Mouse (Mus musculus): ENCODE measurements at regions not wholly inside any gene's neighbourhood (a gene's known extent, or its start where the extent isn't known, plus 50 kb on each side); places are given as distances from the start of the nearest gene placed in this dataset.

DNA sequence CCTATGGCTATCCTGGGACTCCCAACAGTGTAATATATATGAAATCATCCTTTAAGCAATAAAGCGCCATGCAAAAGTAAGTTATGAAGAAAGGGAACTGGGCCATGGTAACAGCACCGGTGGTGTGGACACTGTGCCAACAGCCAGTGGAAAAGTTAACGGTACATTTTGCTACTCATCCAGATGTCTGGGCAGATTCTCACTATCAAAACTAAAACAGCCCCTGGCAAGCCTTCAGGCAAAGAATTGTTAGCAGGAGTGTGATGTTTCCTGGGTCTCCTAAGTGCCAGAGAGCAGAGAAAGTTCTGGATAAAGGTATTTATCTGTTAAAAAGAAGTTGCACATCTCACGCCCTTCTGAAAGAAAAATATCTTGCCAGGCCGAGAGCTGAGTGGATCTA is 198.0 kb upstream of the Hnrnpa3 start:
- no peak for DNase-seq

DNA sequence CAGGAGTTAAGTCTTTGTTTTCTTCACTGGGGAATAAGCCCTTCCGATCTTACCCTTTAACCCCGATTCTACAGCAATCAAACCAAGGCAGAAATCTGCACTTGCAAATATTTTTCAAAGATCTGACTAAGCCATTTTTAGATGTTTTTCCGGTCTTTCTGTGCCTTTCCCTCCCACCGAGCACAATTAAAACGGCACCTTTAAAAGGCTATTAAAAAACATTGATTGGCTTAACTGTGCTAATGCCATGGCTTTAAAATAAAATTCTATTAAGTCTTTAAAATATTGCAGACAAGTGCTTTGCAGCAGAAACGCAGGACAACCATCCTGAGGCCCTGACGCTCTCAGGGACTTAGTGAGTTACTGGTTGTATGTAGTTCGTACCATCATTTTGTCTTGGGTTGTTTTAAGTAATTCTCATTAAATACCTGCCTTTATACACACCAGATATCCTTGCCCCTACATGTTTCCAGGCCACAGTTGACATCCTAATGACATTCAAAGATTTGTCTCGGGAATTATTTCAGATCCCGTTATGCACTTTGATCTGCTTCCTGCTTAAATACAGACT is 197.6 kb upstream of the Hnrnpa3 start:
- DNase-seq: no peak

DNA sequence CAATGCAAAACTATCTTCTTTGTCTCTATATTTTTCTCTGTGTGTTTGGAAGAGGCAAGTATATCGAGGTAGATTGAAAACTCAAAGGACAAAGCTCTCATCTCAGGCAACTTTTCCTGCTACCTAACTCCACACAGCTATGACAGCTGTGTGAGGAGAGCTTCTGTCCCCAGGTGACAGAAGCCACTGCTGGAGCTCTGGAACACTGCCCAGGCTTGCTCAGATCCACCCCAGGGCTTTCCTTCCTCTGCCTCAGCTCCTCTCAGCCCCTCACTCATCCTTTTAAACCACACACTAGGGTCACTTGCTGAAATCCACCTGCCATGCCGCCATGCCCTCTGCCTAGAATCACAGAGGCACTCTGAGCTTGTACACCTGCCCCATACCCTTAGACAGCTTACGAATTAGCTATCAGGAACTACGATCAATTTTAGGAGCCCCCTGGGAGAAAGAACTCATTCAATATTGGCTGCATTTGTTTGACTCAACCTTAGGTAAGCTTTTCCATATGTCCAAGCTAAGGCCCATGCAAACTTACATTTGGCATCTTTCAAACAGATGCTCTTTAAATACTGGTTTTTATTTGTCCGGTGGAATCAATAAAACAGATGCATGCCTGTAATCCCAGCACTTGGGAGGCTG is 196.9 kb upstream of the Hnrnpa3 start:
- no peak for DNase-seq

DNA sequence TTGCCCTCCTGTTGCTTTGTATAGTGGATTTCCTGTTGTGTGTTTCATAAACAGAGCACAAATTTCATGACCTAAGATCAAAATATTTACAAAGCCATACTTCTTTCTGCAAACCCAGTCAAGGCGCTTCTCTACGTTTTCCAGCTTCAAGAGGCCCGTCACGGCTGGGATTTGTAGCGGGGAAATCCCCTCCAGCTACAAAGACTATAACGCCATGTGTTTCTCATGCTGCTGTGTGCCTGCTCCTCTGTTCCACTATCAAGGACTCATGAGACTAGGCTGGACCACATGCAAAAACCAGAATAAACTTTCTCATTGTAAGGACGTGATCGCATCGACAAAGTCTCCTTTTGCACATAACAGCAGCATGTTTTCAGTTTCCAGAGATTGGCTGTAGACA is 196.0 kb upstream of the Hnrnpa3 start:
- DNase-seq: no peak

DNA sequence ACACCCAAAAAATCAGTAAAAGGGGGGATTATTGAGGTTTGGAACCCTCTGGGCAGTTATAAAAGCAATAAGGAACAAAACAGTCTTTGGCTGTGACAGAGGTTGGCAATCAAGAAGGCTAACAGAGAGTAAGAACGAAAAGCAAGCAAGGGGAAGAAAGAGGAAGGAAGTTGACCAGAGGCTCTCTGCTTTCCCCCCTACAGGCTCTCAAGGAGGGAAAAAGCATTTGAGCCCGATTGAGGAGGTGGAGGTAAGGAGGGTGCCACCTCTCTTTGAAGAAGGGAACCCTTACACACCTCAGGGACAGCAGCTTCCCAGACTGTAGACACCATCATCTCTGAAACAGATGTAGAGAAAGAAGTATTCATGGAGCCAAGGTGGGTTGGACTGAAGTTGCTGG is 194.6 kb upstream of the Hnrnpa3 start:
- no peak for DNase-seq

DNA sequence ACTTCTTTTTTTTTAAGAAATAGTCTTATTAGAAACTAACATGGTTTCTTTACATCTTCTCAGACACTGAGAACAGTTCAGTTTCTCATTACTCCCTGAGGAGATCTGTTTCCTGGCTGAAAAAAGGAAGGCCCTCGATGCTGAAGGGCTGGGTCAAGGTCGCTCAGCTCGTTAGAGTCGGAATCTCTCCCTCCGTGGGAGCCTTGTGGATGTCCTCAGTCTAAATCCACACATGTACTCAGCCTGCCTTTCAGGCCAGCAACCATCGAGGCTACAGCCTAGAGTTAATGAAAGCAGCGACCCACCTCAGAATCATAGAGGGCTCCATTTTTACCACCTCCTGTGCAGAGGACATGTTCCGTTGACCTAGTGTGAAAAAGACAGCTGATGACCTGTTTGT is 190.2 kb upstream of the Hnrnpa3 start:
- DNase-seq: no peak

DNA sequence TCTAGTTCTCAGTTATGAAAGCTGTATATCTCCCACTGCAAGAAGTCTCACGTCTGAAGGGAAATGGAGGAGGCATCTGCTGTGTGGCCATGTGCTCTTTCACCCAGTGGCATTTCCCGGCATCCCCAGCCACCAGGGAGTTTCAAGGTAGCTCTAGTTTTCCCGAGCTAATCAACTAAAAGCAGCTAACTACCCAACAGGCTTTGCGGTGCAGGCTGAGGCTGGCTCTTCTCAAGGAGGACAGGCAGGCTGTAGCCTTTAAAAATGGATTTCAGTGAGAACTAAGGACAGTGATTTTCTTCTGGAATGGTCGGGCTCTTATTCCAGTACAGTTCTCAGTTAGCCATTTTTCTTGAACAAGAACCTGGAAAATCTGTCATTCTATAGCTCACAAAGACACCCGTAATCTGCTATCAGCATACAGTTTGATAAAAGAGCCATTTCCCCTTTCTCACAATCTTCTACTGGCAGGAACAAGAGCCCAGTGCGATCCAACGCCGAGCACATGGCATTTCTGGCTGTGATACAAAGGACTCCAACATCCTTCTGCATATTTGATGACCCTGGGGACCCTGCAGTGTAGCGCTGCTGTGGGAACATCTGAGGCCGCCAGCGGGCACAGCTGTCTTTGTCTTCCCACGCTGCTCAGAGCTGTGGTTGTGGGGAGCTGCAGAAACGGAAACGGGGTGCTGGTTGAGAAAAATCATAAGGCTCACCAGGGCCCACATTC is 188.9 kb upstream of the Hnrnpa3 start:
- DNase-seq: peak; percentile 41 to 62

DNA sequence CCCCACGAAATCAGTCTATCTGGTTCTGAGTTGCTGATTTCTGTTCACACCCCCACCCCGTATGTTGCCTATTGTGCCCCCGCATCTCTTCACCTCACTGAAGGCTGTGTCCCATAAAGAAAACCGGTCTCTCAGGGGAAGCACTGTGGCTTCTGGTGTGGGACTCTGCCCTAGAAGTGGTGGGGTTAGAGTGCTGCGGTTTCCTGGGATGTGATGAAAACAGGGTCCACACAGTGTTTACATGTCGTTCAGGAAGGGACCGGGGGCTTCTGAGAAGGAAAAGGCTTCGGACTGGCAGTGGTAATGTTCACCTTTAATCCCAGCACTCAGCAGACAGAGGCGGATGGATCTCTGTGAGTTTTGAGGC is 188.4 kb upstream of the Hnrnpa3 start:
- DNase-seq: no peak

DNA sequence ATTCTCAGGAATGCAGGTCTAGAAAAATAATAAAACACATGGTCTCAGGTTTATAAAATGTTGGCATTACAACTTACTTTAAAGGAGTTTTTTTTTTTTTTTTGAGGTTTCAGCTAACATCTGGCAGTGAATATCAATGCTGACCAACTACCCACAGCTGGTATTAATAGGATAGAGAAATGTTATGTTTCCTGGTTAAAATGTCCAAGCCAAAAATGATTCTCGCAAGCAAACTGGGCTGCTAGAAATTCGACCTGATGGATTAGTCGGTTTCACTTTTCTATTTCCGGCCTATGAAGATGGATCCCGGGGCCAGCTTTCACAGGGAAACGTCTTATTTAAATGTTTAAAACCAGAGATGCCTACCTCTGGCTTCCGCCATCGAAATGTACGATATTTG is 186.6 kb upstream of the Hnrnpa3 start:
- no peak for DNase-seq

DNA sequence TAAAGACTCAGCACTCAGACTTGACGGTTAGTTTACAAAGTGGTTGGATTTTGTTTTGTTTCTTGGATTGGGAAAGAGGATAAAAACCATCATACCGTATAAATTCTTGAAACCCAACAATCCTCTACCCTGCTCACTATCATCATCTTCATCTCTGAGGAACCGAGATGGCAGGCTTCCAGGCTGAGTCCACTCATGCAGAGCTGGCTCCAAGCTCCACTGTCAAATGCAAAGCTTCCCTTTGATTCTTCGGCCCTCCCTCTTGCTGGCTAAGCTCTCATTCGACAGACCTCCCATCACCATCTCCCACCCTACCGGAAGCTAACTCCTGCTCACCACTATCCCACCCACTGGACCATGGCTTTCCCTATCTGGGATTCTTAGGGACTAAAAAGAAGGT is 184.6 kb upstream of the Hnrnpa3 start:
- DNase-seq: peak; percentile 33 to 57

DNA sequence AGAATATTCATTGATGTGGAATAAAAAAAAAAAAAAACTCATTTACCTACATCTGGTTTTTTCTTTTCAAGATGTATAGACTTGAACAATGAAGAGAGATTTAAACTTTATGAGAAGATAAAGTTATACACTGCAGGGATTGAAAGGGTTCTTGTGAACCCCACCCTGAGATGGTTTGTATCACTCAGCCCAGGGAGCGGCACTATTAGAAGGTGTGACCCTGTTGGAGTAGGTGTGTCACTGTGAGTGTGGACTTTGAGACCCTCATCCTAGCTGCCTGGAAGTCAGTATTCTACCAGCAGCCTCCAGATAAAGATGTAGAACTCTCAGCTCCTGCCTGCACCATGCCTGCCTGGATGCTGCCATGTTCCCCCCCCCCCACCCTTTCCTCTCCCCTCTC is 182.7 kb upstream of the Hnrnpa3 start:
- DNase-seq: no peak

DNA sequence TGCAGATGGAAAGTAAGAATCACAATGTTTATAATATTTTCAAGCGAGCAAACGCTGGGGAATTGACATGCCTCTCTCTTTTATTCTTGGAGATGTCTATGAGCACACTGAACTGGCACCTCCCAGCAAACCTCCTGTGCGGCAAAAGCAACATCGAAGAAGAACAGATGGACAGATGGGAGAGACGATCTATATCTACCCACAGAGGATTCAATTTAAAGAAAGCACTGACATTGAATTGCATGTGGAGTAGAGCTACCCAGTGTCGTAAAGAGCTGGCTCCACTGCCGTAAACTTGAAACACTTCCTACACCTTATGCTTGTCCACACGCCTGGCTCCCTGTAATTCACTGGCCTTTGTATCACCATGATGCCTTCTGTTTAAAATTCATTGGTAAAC is 182.0 kb upstream of the Hnrnpa3 start:
- DNase-seq: no peak

DNA sequence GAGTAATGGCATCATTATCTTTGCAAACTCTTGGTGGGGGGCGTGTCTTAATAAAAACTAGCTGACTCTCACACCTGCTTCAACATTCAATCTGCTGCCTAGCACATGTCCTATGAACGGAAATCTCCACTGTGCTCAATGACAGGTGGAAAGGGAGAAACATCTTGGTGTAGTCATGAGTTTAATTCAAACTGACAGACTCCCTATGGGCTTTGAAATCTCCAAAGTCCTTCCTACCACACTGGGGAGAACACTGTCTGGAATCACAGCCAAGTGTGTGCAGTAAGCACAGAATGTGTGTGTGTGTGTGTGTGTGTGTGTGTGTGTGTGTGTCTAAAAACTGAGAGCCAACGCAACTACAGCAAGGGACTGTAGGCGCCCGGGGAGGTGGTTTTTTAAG is 179.5 kb upstream of the Hnrnpa3 start:
- DNase-seq: no peak

DNA sequence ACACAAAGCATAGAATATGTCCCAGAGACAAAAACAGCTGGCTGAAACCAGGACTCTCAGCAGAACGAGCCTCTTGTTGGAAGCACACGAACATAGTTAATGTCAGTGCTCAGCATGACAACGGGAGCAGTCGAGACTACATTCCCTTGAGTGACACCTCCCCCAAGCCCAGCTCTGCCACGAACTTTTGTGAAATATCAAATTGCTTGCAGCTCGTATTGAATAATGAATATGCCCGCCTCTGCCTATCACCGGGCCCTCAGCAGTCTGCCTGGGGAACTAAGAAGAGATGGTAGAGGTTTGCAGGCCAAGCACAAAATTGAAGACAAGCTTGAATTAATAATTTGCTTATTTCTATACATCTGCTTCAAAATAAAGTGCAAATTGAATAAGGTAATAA is 177.2 kb upstream of the Hnrnpa3 start:
- DNase-seq: no peak

DNA sequence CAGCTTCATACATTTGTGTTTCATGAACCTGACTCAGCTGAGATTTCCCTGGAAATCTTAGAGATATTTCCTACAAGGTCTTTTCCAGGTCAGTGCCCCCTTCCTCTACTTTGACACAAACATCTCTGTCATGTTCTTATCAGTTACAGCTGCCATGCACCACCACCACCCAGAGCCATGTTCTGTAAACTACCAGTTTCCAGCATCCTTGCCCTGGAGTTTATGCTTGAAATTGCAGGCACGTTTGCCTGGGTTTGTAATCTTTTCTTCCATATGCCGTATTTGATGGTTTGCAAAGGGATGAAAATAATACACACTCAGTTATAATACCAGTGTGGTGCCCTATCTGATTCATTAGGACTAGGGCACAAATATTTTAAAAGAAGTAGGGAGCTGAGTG is 176.6 kb upstream of the Hnrnpa3 start:
- no peak for DNase-seq

DNA sequence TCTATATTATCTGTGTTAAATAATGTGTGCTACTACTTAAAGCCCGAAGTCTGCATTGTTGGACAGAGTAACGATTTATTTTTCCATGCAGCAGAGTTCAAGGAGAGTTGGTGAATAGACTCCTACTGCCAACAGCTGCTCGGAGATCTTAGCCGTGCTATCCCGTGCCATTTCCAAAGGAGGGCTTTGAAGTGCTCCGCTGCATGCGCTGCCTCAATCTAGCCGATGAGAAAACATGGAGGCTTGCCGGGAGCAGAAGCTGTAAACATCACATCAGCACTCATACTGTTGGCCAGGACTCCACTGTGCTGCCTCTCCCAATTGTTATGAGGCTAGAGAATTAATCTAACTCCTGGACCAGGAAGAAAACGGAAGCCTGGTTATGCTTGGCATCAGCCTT is 174.1 kb upstream of the Hnrnpa3 start:
- DNase-seq: peak in 1 of 2 experiments; percentile 31

DNA sequence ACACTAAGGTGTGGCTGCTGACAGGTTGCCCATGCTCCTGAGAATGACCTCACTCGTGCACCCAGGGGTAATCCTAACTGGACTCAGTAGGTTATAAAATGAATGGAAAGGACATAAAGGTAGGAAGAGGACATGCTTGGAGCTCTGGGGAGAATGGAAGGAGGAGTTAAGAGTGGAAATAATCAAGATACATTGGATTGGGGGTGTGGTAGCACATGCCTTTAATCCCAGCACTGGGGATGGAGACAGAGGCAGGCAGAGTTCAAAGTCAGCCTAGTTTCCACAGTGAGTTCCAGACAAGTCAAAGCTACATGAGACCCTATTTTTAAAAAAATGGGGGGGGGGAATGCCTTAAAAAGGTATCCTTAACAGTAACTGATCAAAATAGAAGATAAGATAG is 167.9 kb upstream of the Hnrnpa3 start:
- no peak for DNase-seq

DNA sequence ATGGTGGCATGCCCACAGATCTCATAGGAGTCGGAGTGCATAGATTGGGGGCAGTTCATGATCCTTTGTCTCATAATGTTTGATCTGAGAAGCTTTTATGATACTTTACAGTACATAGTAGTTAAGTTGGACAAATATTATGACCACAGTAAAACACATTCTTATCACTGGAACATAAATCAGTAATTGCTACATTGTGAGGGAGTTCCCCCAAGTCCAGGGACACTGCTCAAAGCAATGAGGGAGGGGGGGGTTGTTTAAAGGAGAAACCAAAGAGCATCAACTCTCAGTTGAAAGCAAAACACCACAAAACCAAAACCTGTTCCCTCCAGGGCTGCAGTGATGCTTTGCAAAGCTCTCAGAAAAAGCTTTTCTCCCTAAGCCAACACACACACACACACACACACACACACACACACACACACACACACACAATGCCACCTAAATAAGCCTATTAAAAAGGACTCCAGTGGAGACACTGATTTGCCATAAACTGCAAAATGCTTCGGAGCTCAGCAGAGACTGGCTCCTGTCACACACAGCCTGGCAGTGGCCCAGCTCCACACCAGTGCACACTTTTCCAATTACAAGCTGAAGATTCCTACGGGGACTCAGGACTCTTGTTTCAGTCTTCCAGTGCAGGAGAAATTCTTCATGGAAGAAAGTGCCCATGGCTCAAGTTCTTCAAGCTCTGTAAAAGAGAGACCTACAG is 167.1 kb upstream of the Hnrnpa3 start:
- peak; percentile 52 to 62 for DNase-seq

DNA sequence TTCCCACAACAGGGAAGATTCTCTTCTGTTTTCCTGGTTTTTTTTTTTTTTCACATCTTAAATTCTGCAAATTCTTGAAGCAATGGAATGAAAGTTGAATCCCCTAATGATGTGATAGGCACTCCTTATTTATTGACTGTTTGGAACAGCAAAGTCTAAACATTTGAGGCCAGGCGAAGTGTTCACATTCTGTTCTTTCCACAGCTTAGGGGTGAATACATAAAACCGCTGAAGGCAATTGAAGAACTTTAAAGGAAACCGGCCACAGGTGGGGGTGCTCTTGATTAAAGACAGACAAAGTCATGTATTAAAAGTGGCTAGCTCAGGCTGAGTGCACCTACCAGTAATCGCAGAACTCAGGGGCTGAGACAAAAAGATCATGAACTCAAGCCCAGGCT is 166.6 kb upstream of the Hnrnpa3 start:
- DNase-seq: no peak

DNA sequence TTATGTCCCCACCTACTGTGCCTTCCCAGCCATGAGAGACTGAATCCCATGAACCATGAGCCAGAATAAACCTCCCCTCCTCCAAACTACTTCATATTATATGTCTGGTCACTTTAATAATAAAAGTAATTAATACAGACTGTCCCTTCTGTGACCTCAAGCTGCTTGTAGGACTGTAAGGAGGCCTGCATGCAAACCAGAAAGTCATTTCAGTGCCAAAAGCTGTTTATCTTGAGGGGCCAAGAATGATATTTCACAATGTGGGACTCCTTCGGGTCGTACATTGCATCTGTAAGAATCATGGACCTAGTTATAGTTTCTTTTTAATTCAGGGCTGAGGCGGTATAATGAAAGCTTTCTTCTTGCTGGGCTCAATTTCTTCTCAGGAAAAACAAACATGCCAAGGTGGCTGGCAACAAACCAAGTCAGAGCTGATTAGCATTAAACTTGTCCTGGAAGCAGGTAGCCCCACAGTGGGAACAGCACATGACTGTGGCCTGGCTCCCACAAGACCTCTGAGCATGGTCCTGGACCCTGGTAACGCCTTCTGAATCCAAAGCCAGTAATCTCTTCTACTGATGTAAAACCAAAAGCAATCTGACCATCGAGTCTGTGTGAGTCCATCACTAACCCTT is 162.3 kb upstream of the Hnrnpa3 start:
- peak; percentile 33 to 55 for DNase-seq

DNA sequence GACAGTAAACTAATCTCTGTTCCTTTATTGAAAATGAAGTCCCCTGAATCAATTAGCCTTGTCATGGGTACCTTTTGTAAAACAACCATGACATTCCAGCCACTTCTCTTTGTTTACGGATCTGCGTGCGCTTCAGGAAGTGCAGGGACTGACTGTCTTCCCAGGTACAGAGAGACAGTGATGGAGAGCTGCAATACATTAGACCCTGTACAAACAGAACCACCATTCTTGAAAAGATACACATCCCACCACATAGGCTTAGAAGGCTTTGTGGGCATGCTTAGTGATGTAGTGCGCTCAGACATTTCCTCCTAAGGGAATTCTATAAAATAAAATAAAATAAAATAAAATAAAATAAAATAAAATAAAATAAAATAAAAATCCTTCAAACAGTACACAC is 148.8 kb upstream of the Hnrnpa3 start:
- DNase-seq: no peak

DNA sequence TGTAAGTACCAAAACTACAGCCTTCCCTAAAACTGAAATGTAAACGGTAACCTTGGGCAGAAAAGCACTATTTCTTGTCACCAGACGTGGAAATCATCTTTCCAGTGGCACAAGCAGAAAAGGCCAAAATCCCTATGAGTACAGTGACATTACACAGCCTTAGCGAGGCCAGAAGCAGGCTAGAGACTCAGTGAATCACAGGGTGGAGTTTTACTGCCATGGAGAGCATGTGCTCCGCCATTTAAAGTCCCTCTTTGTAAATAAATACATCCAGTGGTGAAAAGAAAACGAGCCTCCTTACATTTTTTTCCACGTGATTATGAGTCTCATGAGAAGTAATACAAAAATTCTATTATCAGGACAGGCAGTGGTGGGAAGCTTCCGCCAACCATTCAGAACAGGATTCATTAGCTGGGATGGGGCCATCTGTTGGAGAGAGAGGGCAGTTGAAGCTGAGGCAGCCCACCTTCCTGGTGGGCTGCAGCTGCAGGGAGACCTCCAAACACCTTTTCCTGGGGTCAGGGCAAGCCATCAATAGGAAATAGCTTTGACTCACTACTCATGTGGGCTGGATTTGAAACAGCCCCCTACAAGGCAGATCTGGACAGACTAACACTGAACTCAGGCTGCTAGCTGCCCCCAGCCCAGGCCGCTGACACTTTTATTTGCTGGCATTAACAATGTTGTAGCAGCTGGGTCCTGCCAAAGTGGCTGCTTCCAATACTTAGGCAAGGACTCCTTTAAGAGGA is 146.5 kb upstream of the Hnrnpa3 start:
- no peak for DNase-seq

DNA sequence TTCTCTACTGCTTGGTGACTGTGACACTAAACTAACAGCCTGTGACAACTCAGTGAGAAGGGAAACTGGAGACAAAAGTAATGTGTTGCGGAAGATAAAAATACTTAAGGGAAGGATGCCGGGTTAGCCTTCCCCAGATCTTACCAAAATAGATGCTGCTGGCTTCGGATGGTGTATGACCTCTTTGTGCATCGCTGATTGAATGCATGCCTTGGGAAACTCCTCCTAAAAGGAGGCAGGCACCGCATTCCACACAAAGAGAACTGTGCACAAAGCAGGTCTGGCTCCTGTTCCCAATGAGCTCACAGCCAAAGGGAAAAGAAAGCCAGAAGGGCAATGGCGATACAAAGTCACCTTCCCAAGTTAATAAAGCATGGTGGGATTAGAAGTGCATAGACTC is 144.9 kb upstream of the Hnrnpa3 start:
- peak in 1 of 2 experiments; percentile 17 for DNase-seq
